Mouse (Mus musculus): ENCODE results near the gene Smco2. TPM values are rescaled to one million over a fixed set of nuclear protein-coding genes. Genes with fewer than 3 reads are reported as not detected.

Gene Smco2
- polyA plus RNA-seq, 1 experiment, result not detected

DNA sequence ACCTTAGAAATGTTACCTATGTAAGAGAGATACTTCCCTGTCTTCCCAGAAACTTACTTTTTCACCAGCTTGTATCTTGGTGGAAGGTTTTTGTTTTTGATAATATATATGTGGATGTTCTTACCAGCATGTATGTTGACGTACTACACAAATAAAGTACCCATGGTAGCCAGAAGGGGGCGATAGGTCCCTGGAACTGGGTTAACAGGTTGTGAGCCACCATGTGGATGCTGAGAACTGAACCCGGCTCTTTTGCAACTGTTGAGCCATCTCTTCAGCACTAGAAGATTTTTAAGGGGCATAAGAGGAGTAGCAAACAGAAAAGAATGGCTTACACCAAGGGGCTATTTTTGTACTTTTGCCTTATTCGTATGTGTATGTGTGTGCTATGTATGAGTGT, 15.8 kb downstream of the Smco2 start:
- WGBS, result 84% methylated on average over 4 of the region's 4 CpGs
- Histone ChIP-seq H3K27ac (ENCODE audit: control insufficient read depth, insufficient read depth, low read depth, low read length, poor library complexity) (no peak overlapping the region), H3K4me3 (replicated peaks; ENCODE audit: control insufficient read depth, low read depth, low read length) (no peak overlapping the region), H3K4me1 (ENCODE audit: control insufficient read depth, insufficient read depth, low read length) (no peaks in the 10 kb centered on the region)
- TF ChIP-seq CTCF (IDR thresholded peaks at IDR 0.05; ENCODE audit: control insufficient read depth, insufficient read depth, low read length) (0 out of 2 replicates have a peak, but pooled peaks have one; percentile 16), POLR2A (IDR thresholded peaks at IDR 0.05; ENCODE audit: borderline replicate concordance, control insufficient read depth, low read depth, low read length) (no peak)

DNA sequence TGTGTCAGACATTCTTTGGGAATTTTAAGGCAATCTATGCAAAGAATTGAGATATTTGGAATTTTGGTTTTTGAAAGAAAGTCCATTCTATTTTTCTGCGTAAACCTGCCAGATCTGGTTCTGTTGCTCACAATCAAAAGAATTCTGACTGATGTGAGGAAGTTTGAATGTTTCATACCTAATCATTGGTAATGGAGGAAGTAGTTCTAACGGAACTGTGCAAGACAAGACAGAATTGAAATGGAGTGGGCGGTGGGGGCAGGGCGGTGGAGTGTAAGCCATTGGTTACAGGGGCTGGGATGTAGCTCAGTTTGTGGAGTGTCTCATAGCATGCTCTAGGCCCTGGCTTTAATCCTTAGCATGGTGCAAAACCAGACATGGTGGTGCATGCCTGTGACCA, 22.1 kb downstream of the Smco2 start:
- TF ChIP-seq CTCF (IDR thresholded peaks at IDR 0.05; ENCODE audit: control insufficient read depth, insufficient read depth, low read length), result no peak
- TF ChIP-seq POLR2A (IDR thresholded peaks at IDR 0.05; ENCODE audit: borderline replicate concordance, control insufficient read depth, low read depth, low read length), result no peak
- Histone ChIP-seq H3K4me3 (replicated peaks; ENCODE audit: control insufficient read depth, low read depth, low read length) (no peak overlapping the region), H3K4me1 (ENCODE audit: control insufficient read depth, insufficient read depth, low read length) (no peaks in the 10 kb centered on the region; the same call in 1 of the 2 replicates), H3K27ac (ENCODE audit: control insufficient read depth, insufficient read depth, low read depth, low read length, poor library complexity) (no peak overlapping the region)
- WGBS, result 49% methylated on average over 4 of the region's 4 CpGs

DNA sequence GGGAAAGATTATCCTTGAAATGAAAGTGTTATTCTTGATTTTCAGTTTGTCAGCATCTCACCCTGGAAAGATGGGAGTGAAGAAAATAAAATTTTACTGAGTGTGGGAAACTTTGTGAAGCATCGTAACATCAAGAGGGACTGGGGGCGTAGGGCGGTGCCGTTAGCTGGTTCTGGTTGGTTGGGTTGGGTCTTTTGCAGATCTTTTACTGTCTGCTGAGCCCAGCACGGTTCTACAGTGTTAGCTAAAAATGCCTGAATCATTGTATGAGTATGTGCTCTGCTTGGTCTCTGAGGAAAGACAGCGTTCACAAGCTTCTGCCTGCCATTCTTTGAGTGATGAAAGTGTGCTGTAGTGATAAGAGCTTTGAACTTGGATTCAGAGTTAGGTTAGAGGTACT, 24.5 kb downstream of the Smco2 start:
- TF ChIP-seq CTCF (IDR thresholded peaks at IDR 0.05; ENCODE audit: control insufficient read depth, insufficient read depth, low read length) (no peak), POLR2A (IDR thresholded peaks at IDR 0.05; ENCODE audit: borderline replicate concordance, control insufficient read depth, low read depth, low read length) (no peak)
- Histone ChIP-seq H3K27ac (ENCODE audit: control insufficient read depth, insufficient read depth, low read depth, low read length, poor library complexity) (no peak overlapping the region), H3K4me3 (replicated peaks; ENCODE audit: control insufficient read depth, low read depth, low read length) (no peak overlapping the region), H3K4me1 (ENCODE audit: control insufficient read depth, insufficient read depth, low read length) (no peaks in the 10 kb centered on the region; the same call in 1 of the 2 replicates)
- 85% methylated on average over 6 of the region's 6 CpGs for WGBS

DNA sequence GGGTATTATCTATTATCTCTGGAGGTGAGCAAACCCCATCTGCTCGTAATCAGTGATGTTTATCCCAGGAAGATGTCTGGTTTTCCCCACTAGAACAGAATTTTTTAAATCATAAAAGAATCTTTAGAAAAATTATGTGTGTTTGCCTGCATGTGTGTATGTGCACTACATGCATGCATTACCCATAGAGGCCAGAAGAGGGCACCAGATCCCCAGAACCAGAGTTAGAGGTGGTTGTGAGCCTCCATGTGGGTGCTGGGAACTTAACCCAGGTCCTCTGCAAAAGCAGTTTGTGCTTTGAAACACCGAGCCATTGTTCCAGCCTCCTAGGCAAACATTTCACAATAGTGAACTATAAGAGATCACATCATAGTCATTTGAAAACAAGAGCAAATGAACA, 26.9 kb downstream of the Smco2 start:
- no peak overlapping the region for H3K27ac ChIP-seq (ENCODE audit: control insufficient read depth, insufficient read depth, low read depth, low read length, poor library complexity)
- no peak overlapping the region for H3K4me3 ChIP-seq (replicated peaks; ENCODE audit: control insufficient read depth, low read depth, low read length)
- TF ChIP-seq CTCF (IDR thresholded peaks at IDR 0.05; ENCODE audit: control insufficient read depth, insufficient read depth, low read length) (no peak), POLR2A (IDR thresholded peaks at IDR 0.05; ENCODE audit: borderline replicate concordance, control insufficient read depth, low read depth, low read length) (no peak)
- 78% methylated on average over 2 of the region's 2 CpGs for WGBS
- H3K4me1 ChIP-seq (ENCODE audit: control insufficient read depth, insufficient read depth, low read length), result no peaks in the 10 kb centered on the region; the same call in 1 of the 2 replicates

DNA sequence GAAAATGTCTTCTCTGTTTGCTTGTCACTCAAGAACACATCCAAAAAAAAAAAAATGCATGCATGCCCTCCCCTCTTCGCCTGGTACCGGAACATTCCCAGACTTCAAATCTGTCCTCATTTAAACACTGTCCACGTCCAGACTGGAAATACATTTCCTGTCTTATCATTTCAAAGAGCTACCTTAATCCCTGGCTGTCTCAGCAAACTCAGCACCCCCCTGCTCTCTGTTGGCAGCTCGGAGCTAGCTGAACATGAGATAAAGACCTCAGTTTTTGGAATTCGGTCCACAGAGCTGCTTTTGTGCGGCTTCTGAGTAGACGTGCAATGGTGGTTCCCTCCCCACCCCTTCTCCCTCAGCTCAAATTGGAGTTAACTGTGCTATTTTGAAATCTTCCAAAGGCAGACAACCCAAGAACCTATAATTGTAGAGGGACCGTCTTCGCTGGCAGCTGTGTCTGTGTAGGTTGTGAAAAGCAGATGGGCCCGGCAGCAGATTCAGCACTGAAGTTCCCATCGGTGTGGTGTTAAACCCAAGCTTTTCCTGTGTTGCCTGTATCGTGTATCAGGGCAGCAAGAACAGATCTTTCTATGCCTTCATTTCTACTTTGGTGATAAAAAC, 27.6 kb downstream of the Smco2 start:
- WGBS, result 90% methylated on average over 12 of the region's 12 CpGs
- no peaks in the 10 kb centered on the region for H3K4me1 ChIP-seq (ENCODE audit: control insufficient read depth, insufficient read depth, low read length)
- TF ChIP-seq CTCF (IDR thresholded peaks at IDR 0.05; ENCODE audit: control insufficient read depth, insufficient read depth, low read length) (no peak), POLR2A (IDR thresholded peaks at IDR 0.05; ENCODE audit: borderline replicate concordance, control insufficient read depth, low read depth, low read length) (no peak)
- no peak overlapping the region for H3K27ac ChIP-seq (ENCODE audit: control insufficient read depth, insufficient read depth, low read depth, low read length, poor library complexity)
- no peak overlapping the region for H3K4me3 ChIP-seq (replicated peaks; ENCODE audit: control insufficient read depth, low read depth, low read length)

DNA sequence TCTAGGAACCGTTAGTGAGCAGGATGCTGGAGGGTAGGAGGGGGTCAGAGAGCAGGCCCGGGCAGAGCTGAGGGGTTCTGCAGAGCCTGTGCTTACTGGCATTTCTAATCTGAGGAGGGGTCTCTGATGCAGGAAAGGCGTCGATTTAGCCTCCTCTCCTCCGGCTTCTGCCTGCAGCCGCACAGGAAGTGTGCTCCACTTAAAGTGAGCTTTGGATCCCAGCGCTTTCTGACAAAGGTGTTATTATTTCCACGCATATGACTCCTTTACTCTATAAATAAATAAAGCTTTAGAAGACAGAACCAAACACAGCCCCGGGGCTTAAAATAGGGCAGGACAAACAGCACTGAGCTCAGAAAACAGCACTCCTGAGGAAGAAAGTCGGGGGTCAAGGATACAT, 29.0 kb downstream of the Smco2 start:
- TF ChIP-seq POLR2A (IDR thresholded peaks at IDR 0.05; ENCODE audit: borderline replicate concordance, control insufficient read depth, low read depth, low read length) (no peak), CTCF (IDR thresholded peaks at IDR 0.05; ENCODE audit: control insufficient read depth, insufficient read depth, low read length) (no peak)
- H3K4me3 ChIP-seq (replicated peaks; ENCODE audit: control insufficient read depth, low read depth, low read length), result no peak overlapping the region
- H3K4me1 ChIP-seq (ENCODE audit: control insufficient read depth, insufficient read depth, low read length), result no peaks in the 10 kb centered on the region
- 67% methylated on average over 10 of the region's 10 CpGs for WGBS
- no peak overlapping the region for H3K27ac ChIP-seq (ENCODE audit: control insufficient read depth, insufficient read depth, low read depth, low read length, poor library complexity)

DNA sequence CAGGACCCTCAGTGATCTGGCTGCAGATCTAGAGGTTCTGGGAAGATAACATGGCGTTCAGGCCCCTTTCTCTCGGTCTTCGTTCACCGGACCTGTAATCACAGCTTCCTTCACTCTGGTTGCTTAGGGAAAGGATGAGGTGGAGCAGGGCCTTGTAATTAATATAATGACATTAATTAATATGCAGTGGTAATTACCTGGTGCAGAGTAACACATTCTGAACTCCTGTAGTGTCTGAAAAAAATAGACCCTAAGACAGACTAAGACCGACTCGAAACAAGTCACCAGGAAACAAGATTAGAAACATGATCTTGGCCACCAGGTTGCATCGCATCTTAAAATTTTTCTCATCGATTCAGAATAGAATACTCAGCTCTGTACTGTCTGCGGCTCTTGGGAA, 30.0 kb downstream of the Smco2 start:
- Histone ChIP-seq H3K4me3 (replicated peaks; ENCODE audit: control insufficient read depth, low read depth, low read length) (no peak overlapping the region), H3K27ac (ENCODE audit: control insufficient read depth, insufficient read depth, low read depth, low read length, poor library complexity) (no peak overlapping the region), H3K4me1 (ENCODE audit: control insufficient read depth, insufficient read depth, low read length) (no peaks in the 10 kb centered on the region)
- 86% methylated on average over 9 of the region's 9 CpGs for WGBS
- no peak for TF ChIP-seq CTCF (IDR thresholded peaks at IDR 0.05; ENCODE audit: control insufficient read depth, insufficient read depth, low read length)
- no peak for TF ChIP-seq POLR2A (IDR thresholded peaks at IDR 0.05; ENCODE audit: borderline replicate concordance, control insufficient read depth, low read depth, low read length)

DNA sequence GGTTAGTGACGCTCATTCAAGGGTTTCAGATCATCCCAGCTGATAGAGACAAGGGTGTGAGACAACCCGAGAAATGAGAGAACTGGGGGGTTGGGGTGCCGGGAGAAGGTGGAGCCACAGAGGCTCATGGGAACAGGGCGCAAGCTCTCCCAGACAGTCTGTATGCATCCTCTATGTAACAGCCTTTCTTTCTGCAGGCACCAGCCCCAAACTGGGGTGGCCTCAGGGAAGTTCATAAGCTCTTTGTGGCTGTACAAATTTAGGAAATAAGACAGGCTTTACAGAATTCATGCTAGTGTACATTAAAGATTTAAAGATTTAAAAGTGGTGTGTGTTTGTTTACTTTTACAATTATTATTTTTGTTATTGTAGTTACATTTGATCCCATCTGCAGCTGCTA, 30.4 kb downstream of the Smco2 start:
- 71% methylated on average over 4 of the region's 4 CpGs for WGBS
- Histone ChIP-seq H3K27ac (ENCODE audit: control insufficient read depth, insufficient read depth, low read depth, low read length, poor library complexity) (no peak overlapping the region), H3K4me3 (replicated peaks; ENCODE audit: control insufficient read depth, low read depth, low read length) (no peak overlapping the region), H3K4me1 (ENCODE audit: control insufficient read depth, insufficient read depth, low read length) (no peaks in the 10 kb centered on the region)
- no peak for TF ChIP-seq POLR2A (IDR thresholded peaks at IDR 0.05; ENCODE audit: borderline replicate concordance, control insufficient read depth, low read depth, low read length)
- no peak for TF ChIP-seq CTCF (IDR thresholded peaks at IDR 0.05; ENCODE audit: control insufficient read depth, insufficient read depth, low read length)

Measured in bone marrow, adult 2 months (tissue).